Mouse (Mus musculus) gastrocnemius, postnatal 10 days (tissue): ENCODE results near the gene Taf1c. TPM values are rescaled to one million over a fixed set of nuclear protein-coding genes. Genes with fewer than 3 reads are reported as not detected.
A peak's percentile ranks its signal among the peaks of the same experiment; 100 is the strongest.

Experiments
- DNase-seq: peaks from one replicate; pipeline ENCODE4 v3.0.0; 2021; ENCODE audit warnings: mixed read lengths
- long read RNA-seq, 2 experiments: library from polyadenylated mRNA; stranded (forward); transcript quantifications; one replicate each; pipeline ENCODE4 v2.0.0; 2021
- total RNA-seq, 2 experiments: library from RNA; stranded (reverse); gene quantifications; 2 replicates each; pipeline ENCODE4 v1.2.3; 2021

Taf1c gene
- total RNA-seq: 1 to 10 TPM; 3.6 to 4.4 TPM
- long read RNA-seq, experiment 1, partial matches to known transcripts: 3 of 10 reads
- long read RNA-seq, experiment 1, other reads (novel, unspliced or antisense): 3 of 10 reads
- long read RNA-seq, experiment 2, partial matches to known transcripts: 1 of 3 reads
- long read RNA-seq, experiment 2, other reads (novel, unspliced or antisense): 1 of 3 reads

- DNase-seq: peak; percentile 95
Measured at GRCm38 (mm10) chr8:119604996-119605395, at the start of gene Taf1c. Gene Taf1c (minus strand): TSS chr8:119605222.

- DNase-seq: no peak
Measured at GRCm38 (mm10) chr8:119651324-119651723, 46.3 kb upstream of the Taf1c start.

- no peak for DNase-seq
Measured at GRCm38 (mm10) chr8:119646846-119647245, 41.8 kb upstream of the Taf1c start.

GRCm38 (mm10) chr8:119646197-119646596 lies 41.2 kb upstream of the Taf1c start:
- no peak for DNase-seq

GRCm38 (mm10) chr8:119644981-119645597 lies 40.1 kb upstream of the Taf1c start:
- DNase-seq: no peak

- no peak for DNase-seq
Measured at GRCm38 (mm10) chr8:119644429-119644960, 39.5 kb upstream of the Taf1c start.

- DNase-seq: no peak
Measured at GRCm38 (mm10) chr8:119642960-119643359, 37.9 kb upstream of the Taf1c start.

- DNase-seq: no peak
Measured at GRCm38 (mm10) chr8:119641058-119641457, 36.0 kb upstream of the Taf1c start.

- DNase-seq: no peak
Measured at GRCm38 (mm10) chr8:119639798-119640197, 34.8 kb upstream of the Taf1c start.

GRCm38 (mm10) chr8:119638261-119638660 lies 33.2 kb upstream of the Taf1c start:
- no peak for DNase-seq

GRCm38 (mm10) chr8:119637381-119637780 lies 32.4 kb upstream of the Taf1c start:
- DNase-seq: no peak

- no peak for DNase-seq
Measured at GRCm38 (mm10) chr8:119636766-119637165, 31.7 kb upstream of the Taf1c start.

- no peak for DNase-seq
Measured at GRCm38 (mm10) chr8:119635958-119636357, 30.9 kb upstream of the Taf1c start.

GRCm38 (mm10) chr8:119635378-119635777 lies 30.4 kb upstream of the Taf1c start, which contains the start of gene Kcng4:
Gene Kcng4 (minus strand): TSS chr8:119635680.
- DNase-seq: peak; percentile 32

GRCm38 (mm10) chr8:119634616-119635336 lies 29.8 kb upstream of the Taf1c start:
- no peak for DNase-seq

- DNase-seq: no peak
Measured at GRCm38 (mm10) chr8:119632909-119633308, 27.9 kb upstream of the Taf1c start.

- no peak for DNase-seq
Measured at GRCm38 (mm10) chr8:119632246-119632645, 27.2 kb upstream of the Taf1c start.

GRCm38 (mm10) chr8:119630841-119631240 lies 25.8 kb upstream of the Taf1c start:
- no peak for DNase-seq

- DNase-seq: no peak
Measured at GRCm38 (mm10) chr8:119627613-119628359, 22.8 kb upstream of the Taf1c start.

GRCm38 (mm10) chr8:119627199-119627598 lies 22.2 kb upstream of the Taf1c start:
- DNase-seq: no peak

- DNase-seq: no peak
Measured at GRCm38 (mm10) chr8:119625788-119626187, 20.8 kb upstream of the Taf1c start.

GRCm38 (mm10) chr8:119624916-119625315 lies 19.9 kb upstream of the Taf1c start:
- no peak for DNase-seq
